Mouse (Mus musculus): ENCODE measurements around the gene Nme7.

DNA sequence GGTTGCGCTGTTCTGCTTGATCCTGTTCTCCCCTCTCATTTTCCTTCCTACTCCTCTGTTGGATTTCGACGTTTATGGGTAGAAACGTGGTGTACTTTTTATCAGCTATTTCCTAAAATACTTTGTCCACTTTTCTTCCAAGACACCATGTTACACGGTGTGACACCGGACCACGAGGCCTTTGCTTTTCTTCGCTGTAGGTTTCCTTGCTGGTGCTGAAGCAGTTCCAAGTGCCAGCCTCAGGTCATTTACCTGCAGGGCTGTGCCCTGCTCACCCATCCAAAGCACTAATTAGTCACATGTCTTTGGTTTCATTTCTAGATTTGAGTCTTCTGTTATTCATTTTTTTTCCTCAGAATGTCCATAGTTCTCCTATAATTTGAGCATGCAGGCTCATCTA, 79.7 kb downstream of the Nme7 start:
- TF ChIP-seq CTCF (IDR thresholded peaks at IDR 0.05; ENCODE audit: extremely low read depth, insufficient read depth, low read length): no peak
- TF ChIP-seq POLR2A (IDR thresholded peaks at IDR 0.05; ENCODE audit: extremely low read depth, insufficient read depth, low read length): no peak
